Mouse (Mus musculus) neural tube, embryonic 13.5 days (tissue): ENCODE measurements around the gene Ufsp2. TPM values are rescaled to one million over a fixed set of nuclear protein-coding genes. Genes with fewer than 3 reads are reported as not detected.

Experiments
- ATAC-seq: fragments of 200-750 bp; cut with Nextera tagmentation; 2 replicates; pipeline ENCODE4 v1.8.0; 2017; ENCODE audit warnings: low read depth, mild to moderate bottlenecking, moderate TSS enrichment, moderate library complexity
- H3K27ac ChIP-seq: fragments of 300-500 bp; sonication (generic); replicated peaks from 2 replicates; pipeline ENCODE4 v1.5.1; 2015; ENCODE audit warnings: moderate library complexity, mild to moderate bottlenecking, inconsistent platforms
- H3K27me3 ChIP-seq: fragments of 300-500 bp; sonication (generic); 2 replicates; pipeline ENCODE4 v1.6.1; 2015; ENCODE audit warnings: mild to moderate bottlenecking, inconsistent platforms
- H3K36me3 ChIP-seq: fragments of 300-500 bp; sonication (generic); 2 replicates; pipeline ENCODE4 v1.6.1; 2015; ENCODE audit warnings: mild to moderate bottlenecking, inconsistent platforms
- H3K4me1 ChIP-seq: fragments of 300-500 bp; sonication (generic); replicated peaks from 2 replicates; pipeline ENCODE4 v1.6.1; 2015; ENCODE audit warnings: inconsistent platforms
- H3K4me2 ChIP-seq: fragments of 300-500 bp; sonication (generic); 2 replicates; pipeline ENCODE4 v1.6.1; 2015; ENCODE audit warnings: inconsistent platforms, mild to moderate bottlenecking, moderate library complexity
- H3K4me3 ChIP-seq: fragments of 300-500 bp; sonication (generic); 2 replicates; pipeline ENCODE4 v1.5.1; 2015; ENCODE audit warnings: mild to moderate bottlenecking, inconsistent platforms
- H3K9ac ChIP-seq: fragments of 300-500 bp; sonication (generic); 2 replicates; pipeline ENCODE4 v1.6.1; 2015; ENCODE audit warnings: moderate library complexity, mild to moderate bottlenecking, inconsistent platforms
- H3K9me3 ChIP-seq: fragments of 300-500 bp; sonication (generic); 2 replicates; pipeline ENCODE4 v1.6.1; 2016; ENCODE audit warnings: inconsistent platforms
- WGBS: fragments of 180-500 bp; shearing (Covaris S2); methylation state at CpG from one replicate; pipeline ENCODE4 v1.1.7; 2015; 5-methylcytosine and 5-hydroxymethylcytosine counted together
- polyA plus RNA-seq: library from polyadenylated mRNA; unstranded; fragments of >200 nt; fragmentation: Nextera tagmentation; extraction: Ambion mirVana; gene quantifications from 2 replicates; pipeline ENCODE4 v1.2.1, GENCODE M21; 2015

Gene Ufsp2
- polyA plus RNA-seq, 1 experiment from 2014 or later: 65.5 TPM

DNA sequence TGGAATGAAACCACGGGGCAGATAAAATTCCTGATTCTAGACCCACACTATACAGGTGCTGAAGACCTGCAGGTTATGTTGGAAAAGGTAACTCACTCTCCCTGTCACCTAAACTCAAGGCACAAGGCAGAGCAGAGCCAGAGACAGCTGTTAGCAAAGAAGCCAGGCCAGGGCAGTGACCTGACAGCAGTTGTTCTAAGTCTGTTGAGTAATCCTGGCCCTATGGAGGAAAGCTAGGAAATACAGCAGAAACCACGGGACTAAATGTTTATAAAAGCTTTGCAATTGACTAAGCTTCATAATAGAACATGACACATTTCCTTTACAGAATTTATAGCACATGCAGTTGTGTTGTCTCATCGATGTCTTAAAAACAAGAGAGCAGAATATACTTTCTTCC is 20.2 kb downstream of the Ufsp2 start:
- H3K36me3 ChIP-seq: peaks cover 33% of the 10 kb centered on the region
- peaks cover 21% of the 10 kb centered on the region for H3K4me1 ChIP-seq
- H3K4me3 ChIP-seq: no peak overlapping the region
- no peak for ATAC-seq
- no peak overlapping the region for H3K9ac ChIP-seq
- 94% methylated on average over 3 of the region's 3 CpGs for WGBS
- H3K27ac ChIP-seq: no peak overlapping the region
- H3K27me3 ChIP-seq: no peaks in the 10 kb centered on the region
- no peaks in the 10 kb centered on the region for H3K9me3 ChIP-seq
- H3K4me2 ChIP-seq: no peak overlapping the region

DNA sequence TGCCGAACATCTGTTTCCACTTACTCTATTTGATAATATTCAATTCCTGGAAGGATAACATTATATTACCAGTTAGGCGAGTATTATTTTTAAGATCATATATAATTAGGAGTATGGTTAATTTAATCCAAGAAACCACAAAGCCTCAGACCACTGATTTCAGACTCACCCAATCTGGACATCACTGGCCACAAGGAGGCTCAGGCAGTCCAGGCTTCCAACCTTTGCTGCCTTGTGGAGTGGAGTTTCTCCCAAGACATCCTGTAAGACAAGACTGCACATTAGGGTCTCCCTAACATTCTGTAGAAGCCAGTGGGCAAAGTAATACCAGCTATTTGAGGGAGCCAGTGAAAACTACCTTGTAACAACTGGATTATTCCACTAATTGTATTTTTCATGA is 22.9 kb downstream of the Ufsp2 start:
- H3K9ac ChIP-seq: no peak overlapping the region
- H3K9me3 ChIP-seq: no peaks in the 10 kb centered on the region
- WGBS: 87% methylated on average over 2 of the region's 2 CpGs
- peaks cover 24% of the 10 kb centered on the region for H3K4me1 ChIP-seq
- no peak overlapping the region for H3K27ac ChIP-seq
- peaks cover 30% of the 10 kb centered on the region for H3K36me3 ChIP-seq
- no peaks in the 10 kb centered on the region for H3K27me3 ChIP-seq
- H3K4me3 ChIP-seq: peak overlapping the region; percentile 4; the same call in 1 of the 2 replicates
- no peak for ATAC-seq
- peak overlapping the region; percentile 86 for H3K4me2 ChIP-seq

DNA sequence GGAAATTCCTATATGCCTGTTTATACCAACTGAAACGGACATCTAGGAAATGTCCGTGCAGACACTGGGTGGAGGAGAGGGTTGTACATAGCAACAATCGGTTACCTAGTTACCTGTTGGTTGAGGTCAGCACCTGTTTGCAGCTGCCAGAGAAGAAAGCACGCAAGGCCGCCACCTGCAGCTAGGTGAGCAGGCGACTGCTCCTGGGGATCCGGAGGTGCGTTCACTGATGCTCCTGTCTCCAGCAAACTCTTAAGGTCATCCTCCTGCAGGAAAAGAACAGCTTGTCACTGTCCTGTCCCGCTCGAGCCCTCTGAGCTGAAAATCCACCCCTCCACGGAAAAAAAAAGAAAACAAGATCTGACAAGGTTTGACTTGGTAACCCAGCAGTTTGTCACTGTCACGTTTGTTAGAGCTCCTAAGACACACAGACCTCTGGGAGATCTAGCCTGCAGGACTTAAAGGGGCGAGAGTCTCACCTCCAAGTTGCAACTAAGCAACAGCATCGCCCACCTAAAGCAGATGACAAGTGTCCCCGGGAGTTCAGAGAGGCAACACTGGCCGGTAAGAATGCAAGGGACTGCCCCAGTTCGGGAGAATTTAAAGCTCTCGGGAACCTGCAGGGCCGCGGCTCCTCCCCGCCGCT is 23.9 kb downstream of the Ufsp2 start, which contains the start of gene Lrp2bp:
TSS of gene Lrp2bp (plus strand) at position 166 of the 646 bp plus-strand sequence.
- Histone ChIP-seq H3K4me3 (peak within 1 kb of the TSS; percentile 53), H3K27ac (peak within 1 kb of the TSS; percentile 99), H3K27me3 (no peaks in the 10 kb centered on the region), H3K9ac (peak within 1 kb of the TSS; percentile 87), H3K9me3 (no peaks in the 10 kb centered on the region), H3K36me3 (peaks cover 23% of the 10 kb centered on the region), H3K4me2 (peak within 1 kb of the TSS; percentile 86), H3K4me1 (peaks cover 24% of the 10 kb centered on the region)
- WGBS: 5% methylated on average over 22 of the region's 22 CpGs
- peak; percentile 6 for ATAC-seq

DNA sequence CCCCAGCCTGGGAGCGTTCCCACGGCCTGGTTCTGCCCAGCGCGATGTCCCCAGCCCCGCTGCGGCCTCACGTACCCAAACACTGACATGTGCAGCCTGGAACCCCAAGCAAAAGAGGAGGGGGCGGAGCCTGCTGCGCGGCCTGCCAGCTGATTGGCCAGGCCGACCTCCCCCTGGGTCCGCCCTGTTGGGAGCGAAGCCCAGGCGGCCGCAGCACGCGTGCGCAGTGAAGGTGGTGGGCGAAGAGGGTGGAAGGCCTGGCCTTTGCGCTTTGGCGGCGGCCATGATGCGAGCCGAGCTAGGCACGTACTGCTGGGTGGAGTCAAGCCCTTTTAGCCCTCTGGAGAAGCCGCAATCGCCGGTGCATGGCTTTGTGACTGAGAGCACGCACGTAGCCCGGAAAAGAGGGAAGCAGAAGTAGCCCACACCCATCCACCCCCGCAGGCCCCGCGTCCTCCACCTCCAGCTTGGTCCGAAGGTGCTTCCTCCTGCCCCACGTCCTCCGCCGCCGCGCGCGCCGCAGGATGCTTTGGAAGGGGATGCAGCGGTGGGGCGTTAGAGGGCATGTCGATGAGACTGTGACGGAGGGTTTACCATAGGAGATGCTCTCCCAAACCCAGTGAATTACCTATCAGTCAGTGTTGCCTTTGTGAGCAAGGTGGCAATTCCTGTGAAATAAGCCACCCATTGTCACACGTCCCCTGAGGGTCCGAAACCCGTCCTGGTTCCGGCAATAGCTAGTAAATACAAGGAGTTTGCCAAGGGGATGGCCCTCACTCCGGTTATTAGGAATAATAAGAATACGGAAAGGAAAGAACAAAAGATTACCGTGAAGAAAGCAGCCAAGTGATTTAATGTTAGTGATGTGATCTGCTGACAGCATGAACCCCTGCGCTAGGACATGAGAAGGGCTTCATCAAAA is 24.7 kb downstream of the Ufsp2 start:
- WGBS: 4% methylated on average over 55 of the region's 55 CpGs
- ATAC-seq: peak; percentile 99

DNA sequence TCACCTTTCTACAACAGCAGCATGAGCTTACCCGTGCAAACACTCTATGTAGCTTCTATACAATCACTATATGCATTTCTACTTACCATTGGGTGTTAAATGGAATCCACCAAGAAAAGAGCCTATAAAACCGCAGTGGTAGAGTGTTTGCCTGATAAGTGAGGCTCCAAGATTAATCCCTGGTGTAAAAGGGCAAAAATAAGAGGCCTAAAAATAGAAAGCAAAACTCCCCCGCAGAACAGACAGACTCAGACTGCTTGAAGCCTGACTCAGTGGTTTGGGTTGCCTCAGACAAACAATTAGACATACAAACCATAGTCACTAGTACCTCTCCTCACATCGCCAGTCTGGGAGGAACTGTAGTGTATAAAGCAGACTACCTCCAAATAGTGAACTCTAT is 30.3 kb downstream of the Ufsp2 start, which contains the start of gene Ankrd37:
TSS of gene Ankrd37 (minus strand) at position 112 of the 400 bp plus-strand sequence.
- Histone ChIP-seq H3K4me1 (peaks cover 5% of the 10 kb centered on the region; the same call in 1 of the 2 replicates), H3K27me3 (no peaks in the 10 kb centered on the region), H3K9me3 (no peaks in the 10 kb centered on the region), H3K36me3 (no peaks in the 10 kb centered on the region), H3K4me3 (no peak within 1 kb of the TSS), H3K4me2 (no peak within 1 kb of the TSS), H3K27ac (no peak within 1 kb of the TSS), H3K9ac (no peak within 1 kb of the TSS)
- WGBS: 78% methylated on average over 4 of the region's 4 CpGs
- no peak for ATAC-seq

More for the DNA sequence above, 24.7 kb downstream of the Ufsp2 start:
- peaks cover 23% of the 10 kb centered on the region for H3K36me3 ChIP-seq
- H3K4me2 ChIP-seq: peak overlapping the region; percentile 86
- peak overlapping the region; percentile 99 for H3K27ac ChIP-seq
- H3K4me3 ChIP-seq: peak overlapping the region; percentile 53
- no peaks in the 10 kb centered on the region for H3K9me3 ChIP-seq
- peak overlapping the region; percentile 87 for H3K9ac ChIP-seq
- no peaks in the 10 kb centered on the region for H3K27me3 ChIP-seq
- peaks cover 24% of the 10 kb centered on the region for H3K4me1 ChIP-seq

DNA sequence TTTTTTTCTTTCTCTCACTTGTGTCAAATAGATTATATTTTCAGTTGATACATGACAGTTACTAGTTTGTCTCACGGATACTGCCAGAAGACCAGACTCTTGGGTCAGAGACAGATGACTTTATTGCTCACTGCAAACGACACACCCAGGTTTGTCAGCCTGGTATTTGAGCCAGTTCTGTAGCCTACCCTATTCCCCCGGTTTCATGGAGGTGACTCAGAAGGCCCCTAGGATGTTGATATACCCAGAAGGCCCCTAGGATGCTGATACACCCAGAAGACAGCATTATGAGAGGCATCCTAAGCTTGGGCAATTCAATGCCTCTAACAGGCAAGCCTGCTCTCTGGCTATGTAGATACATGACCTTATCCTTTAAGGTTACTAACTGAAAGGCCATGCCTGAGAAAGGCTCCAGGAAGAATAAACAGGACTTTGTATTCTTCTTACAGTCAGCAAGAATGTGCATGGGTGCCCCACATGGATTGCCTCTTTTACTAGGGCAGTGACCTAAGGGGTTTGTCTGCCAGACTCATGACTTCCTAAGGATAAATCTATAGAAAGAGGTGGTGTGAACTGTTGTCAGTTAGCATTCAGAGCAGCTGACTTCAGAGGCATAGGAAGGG is 31.8 kb downstream of the Ufsp2 start:
- H3K4me3 ChIP-seq: no peak overlapping the region
- H3K36me3 ChIP-seq: no peaks in the 10 kb centered on the region
- H3K9ac ChIP-seq: no peak overlapping the region
- WGBS: 60% methylated on average over 3 of the region's 3 CpGs
- H3K27ac ChIP-seq: no peak overlapping the region
- peaks cover 14% of the 10 kb centered on the region for H3K4me1 ChIP-seq
- H3K9me3 ChIP-seq: no peaks in the 10 kb centered on the region
- H3K4me2 ChIP-seq: no peak overlapping the region
- no peak for ATAC-seq
- H3K27me3 ChIP-seq: no peaks in the 10 kb centered on the region

DNA sequence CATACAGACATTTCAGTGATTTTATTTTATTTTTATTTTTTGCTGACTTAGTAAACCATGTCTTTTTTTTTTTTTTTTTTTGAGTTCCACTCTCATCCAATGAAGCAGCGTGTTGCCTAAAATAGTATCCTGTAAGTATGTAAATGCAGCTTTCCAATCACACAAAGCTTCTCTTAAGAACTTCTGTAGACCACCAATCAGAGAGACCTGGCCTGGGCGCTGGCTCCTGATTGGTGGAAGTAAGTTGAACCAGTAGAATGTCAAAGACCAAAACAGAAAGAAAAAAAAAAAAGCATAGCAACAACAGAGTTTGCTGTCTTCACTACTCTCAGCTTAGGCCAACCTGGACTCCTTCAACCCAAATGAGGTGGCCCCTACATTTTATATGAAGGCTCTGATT is 35.0 kb downstream of the Ufsp2 start:
- H3K9ac ChIP-seq: no peak overlapping the region
- H3K9me3 ChIP-seq: no peaks in the 10 kb centered on the region
- ATAC-seq: no peak
- no peak overlapping the region for H3K27ac ChIP-seq
- H3K36me3 ChIP-seq: no peaks in the 10 kb centered on the region
- peak overlapping the region; percentile 42 for H3K4me2 ChIP-seq
- H3K4me3 ChIP-seq: no peak overlapping the region
- peaks cover 14% of the 10 kb centered on the region for H3K4me1 ChIP-seq
- 62% methylated on average over 2 of the region's 2 CpGs for WGBS
- H3K27me3 ChIP-seq: no peaks in the 10 kb centered on the region

- no peak for ATAC-seq
- Histone ChIP-seq H3K4me3 (no peak overlapping the region), H3K27me3 (no peaks in the 10 kb centered on the region), H3K9ac (no peak overlapping the region), H3K4me2 (peak overlapping the region; percentile 42), H3K4me1 (peaks cover 14% of the 10 kb centered on the region), H3K36me3 (no peaks in the 10 kb centered on the region), H3K9me3 (no peaks in the 10 kb centered on the region), H3K27ac (no peak overlapping the region; the same call in 1 of the 2 replicates)
- whole genome bisulfite sequencing: 25% methylated on average over 17 of the region's 17 CpGs
Measured at GRCm38 (mm10) chr8:46010746-46011680, 35.7 kb downstream of the Ufsp2 start.

DNA sequence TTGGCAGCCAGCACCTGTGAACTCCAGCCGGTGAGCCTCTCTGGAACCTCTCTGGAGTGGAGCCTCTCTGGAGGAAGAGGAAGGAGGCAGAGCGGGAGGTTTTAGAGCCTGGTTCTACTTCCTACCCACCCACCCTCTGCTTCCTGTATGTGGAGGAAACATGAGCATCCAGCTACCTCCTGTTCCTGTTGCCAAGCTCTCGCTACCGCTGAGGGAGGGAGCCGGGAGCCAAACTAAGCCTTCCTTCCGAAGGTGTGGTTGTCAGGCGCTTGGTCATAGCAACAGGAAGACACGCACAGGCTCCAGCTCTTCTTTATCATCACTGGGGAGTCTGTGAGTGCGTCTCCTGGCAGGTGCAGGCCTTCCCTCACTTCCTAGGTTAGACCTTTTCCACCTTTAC is 46.9 kb downstream of the Ufsp2 start:
- ATAC-seq: no peak
- Histone ChIP-seq H3K36me3 (no peaks in the 10 kb centered on the region), H3K4me1 (no peaks in the 10 kb centered on the region), H3K27ac (no peak overlapping the region), H3K4me3 (no peak overlapping the region), H3K9me3 (no peaks in the 10 kb centered on the region), H3K4me2 (no peak overlapping the region), H3K27me3 (no peaks in the 10 kb centered on the region), H3K9ac (no peak overlapping the region)
- 90% methylated on average over 9 of the region's 9 CpGs for WGBS

- 89% methylated on average over 9 of the region's 9 CpGs for WGBS
Measured at GRCm38 (mm10) chr8:46022758-46023157, 47.4 kb downstream of the Ufsp2 start.

DNA sequence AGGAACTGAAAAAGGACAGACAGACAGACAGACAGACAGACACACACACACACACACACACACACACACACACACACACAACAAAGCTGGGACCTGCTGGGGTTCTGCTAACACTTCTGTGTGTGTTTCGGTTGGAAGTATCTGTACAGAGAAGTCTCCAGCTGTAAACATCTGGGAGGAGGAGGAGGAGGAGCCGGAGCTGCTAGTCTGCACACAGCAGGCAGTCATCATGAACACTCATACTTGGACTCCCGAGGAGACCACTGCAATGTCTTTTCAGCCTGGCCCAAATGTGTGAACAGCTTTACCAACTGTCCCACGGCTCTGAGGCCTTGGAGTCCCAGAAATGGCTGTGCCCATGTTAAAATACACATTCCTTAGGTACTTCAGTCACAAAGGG is 49.1 kb downstream of the Ufsp2 start:
- no peaks in the 10 kb centered on the region for H3K36me3 ChIP-seq
- H3K27me3 ChIP-seq: no peaks in the 10 kb centered on the region
- no peak overlapping the region for H3K9ac ChIP-seq
- WGBS: 56% methylated on average over 4 of the region's 4 CpGs
- no peak overlapping the region for H3K4me2 ChIP-seq
- no peak overlapping the region for H3K27ac ChIP-seq
- H3K4me1 ChIP-seq: no peaks in the 10 kb centered on the region
- no peak overlapping the region for H3K4me3 ChIP-seq
- H3K9me3 ChIP-seq: no peaks in the 10 kb centered on the region
- no peak for ATAC-seq

More at GRCm38 (mm10) chr8:46022758-46023157, 47.4 kb downstream of the Ufsp2 start:
- Histone ChIP-seq H3K4me2 (no peak overlapping the region), H3K9me3 (no peaks in the 10 kb centered on the region), H3K36me3 (no peaks in the 10 kb centered on the region), H3K4me3 (no peak overlapping the region), H3K27me3 (no peaks in the 10 kb centered on the region), H3K4me1 (no peaks in the 10 kb centered on the region), H3K27ac (no peak overlapping the region), H3K9ac (no peak overlapping the region)
- no peak for ATAC-seq
